Mouse (Mus musculus) heart, adult 2 months (tissue): ENCODE measurements around the gene Adam15.

ENCODE experiments used
- CTCF ChIP-seq: fragments of 200-600 bp; IDR thresholded peaks from 2 replicates; pipeline ENCODE4 v1.8.1; 2022; ENCODE audit warnings: antibody characterized with exemption, mild to moderate bottlenecking, moderate library complexity
- EP300 ChIP-seq: fragments of 200-500 bp; IDR thresholded peaks from 2 replicates; pipeline ENCODE4 v1.6.1; 2011; ENCODE audit warnings: low read depth, low read length, control low read depth; ENCODE audit not compliant: insufficient read depth
- POLR2A ChIP-seq: fragments of 200-500 bp; IDR thresholded peaks from 2 replicates; pipeline ENCODE4 v1.6.1; 2011; ENCODE audit warnings: mild to moderate bottlenecking, low read depth, low read length, control low read depth; ENCODE audit not compliant: insufficient read depth

DNA sequence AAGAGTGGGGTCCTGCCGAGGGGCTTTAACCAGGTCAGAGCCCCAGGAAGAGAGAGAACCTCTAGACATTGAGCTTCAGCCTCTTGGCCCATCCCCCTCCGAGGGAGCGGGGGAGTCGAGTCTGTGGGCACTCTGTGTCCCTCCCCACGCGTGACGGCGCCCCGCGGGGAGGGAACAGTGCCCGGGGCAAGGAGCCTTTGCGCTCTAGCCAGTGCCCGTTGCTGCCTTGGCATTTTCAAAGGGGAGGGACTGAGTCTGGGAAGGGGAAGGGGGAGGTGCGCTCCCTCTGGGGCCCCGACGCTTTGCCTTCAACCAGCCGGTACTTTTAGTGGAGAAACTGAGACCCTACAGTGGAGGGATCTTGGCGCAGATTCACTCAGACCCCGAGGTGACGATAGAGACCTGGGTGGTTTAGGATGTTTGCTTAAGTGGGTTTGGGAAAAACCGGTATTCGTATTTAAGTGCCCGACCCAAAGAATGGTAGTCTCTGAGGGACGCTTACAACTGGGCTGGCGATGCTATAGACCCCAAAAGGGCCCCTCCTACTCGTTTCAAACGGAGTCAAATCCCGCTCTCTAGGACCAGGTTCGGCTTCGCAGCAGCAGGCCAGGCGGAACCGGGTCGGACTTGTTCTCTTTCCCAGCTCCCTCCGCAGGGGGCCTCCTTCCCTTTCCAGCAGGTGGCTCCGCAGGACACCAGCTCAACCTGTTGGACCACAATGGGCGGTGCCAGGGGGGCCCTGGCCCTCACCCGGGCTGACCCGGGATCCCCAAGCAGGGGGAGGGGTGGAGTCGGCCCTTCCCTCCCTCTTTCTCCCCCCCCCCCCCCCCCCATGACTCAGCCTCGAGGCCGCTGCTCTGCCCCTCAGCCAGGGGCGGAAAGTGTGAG is 44.5 kb upstream of the Adam15 start, which contains the start of gene Zbtb7b:
- TF ChIP-seq CTCF (peak; percentile 58), EP300 (no peak; the same call in 1 of the 2 replicates), POLR2A (no peak; the same call in none of the 2 replicates)
